Mouse (Mus musculus) left cerebral cortex, postnatal 10 days (tissue): ENCODE measurements around the gene Stard8. TPM values are rescaled to one million over a fixed set of nuclear protein-coding genes. Genes with fewer than 3 reads are reported as not detected.
"Not testable (repeated sequence)": the region's sequence is repeated elsewhere in the genome, so short reads cannot be mapped to it uniquely, and the experiment has no call there.

Experiments used
- DNase-seq, 2 experiments: peaks; one replicate each; pipeline ENCODE4 v3.0.0; 2021 to 2022; ENCODE audit warnings: low spot score in 2 of 2, mixed read lengths in 1 of 2; ENCODE audit errors: extremely low spot score in 1 of 2
- intact Hi-C: fragments of 180-260 bp; cut with DNase I; formaldehyde crosslinking; loops from one replicate; pipeline ENCODE4 v1.15.1; 2025
- total RNA-seq, 2 experiments: library from RNA; stranded (reverse); gene quantifications; 2 replicates each; pipeline ENCODE4 v1.2.3; 2021

Stard8 gene
- total RNA-seq, 2 experiments from 2014 or later: 8.3 to 9.4 TPM

- intact Hi-C loops, DNase-seq: not testable (repeated sequence)
Observed at GRCm38 (mm10) chrX:99078374-99078892, 75.4 kb downstream of the Stard8 start.

GRCm38 (mm10) chrX:99092704-99093103, 89.7 kb downstream of the Stard8 start:
- intact Hi-C loops: no loop called here
- DNase-seq: no peak

GRCm38 (mm10) chrX:99111088-99111724, 108.2 kb downstream of the Stard8 start:
- DNase-seq, intact Hi-C loops: not testable (repeated sequence)

- intact Hi-C loops: no loop called here
- DNase-seq: no peak
Observed at GRCm38 (mm10) chrX:99119510-99119909, 116.5 kb downstream of the Stard8 start.

Other genes with a start within 250 kb of the Stard8 start
- 10 to 100 TPM; 35.7 to 43.9 TPM for gene Ophn1, start 112.2 kb upstream of the Stard8 start, total RNA-seq
- gene Yipf6, start 66.9 kb upstream of the Stard8 start, total RNA-seq: 10 to 100 TPM; 37.0 to 37.4 TPM
- 10 to 100 TPM; 14.7 to 14.8 TPM for gene Efnb1, start 132.9 kb downstream of the Stard8 start, total RNA-seq